Mouse (Mus musculus) ovary, postnatal 10 days (tissue): Measurements from ENCODE around the gene Mcl1.
A peak's percentile ranks its signal among the peaks of the same experiment; 100 is the strongest.
"Not testable (repeated sequence)": the region's sequence is repeated elsewhere in the genome, so short reads cannot be mapped to it uniquely, and the experiment has no call there.

ENCODE experiments used
- DNase-seq: peaks from one replicate; pipeline ENCODE4 v3.0.0; 2022; ENCODE audit warnings: low spot score

Mcl1 gene

GRCm38 (mm10) chr3:95658236-95658867 is at the start of gene Mcl1:
TSS of gene Mcl1 (plus strand) at chr3:95658788.
- DNase-seq, result peak; percentile 95

DNA sequence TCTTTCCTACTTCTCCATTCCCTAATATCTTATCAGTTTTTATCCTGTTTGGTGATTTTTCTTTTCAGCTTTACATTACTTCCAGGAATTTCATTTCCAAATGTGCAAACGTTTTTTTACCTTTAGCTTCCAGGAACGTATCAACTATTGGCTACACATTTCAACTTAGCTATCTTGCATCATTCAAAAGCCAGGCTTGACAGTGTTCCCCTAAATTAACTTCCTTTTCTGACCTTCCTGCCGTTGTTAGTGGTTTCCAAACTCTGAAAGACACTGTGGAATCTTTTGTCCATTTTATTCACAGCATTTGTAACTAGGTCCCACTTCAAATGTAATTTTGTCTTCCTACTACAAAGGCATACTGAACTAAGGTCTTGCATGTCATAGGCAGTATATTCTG is 49.4 kb upstream of the Mcl1 start:
- DNase-seq, result no peak

DNA sequence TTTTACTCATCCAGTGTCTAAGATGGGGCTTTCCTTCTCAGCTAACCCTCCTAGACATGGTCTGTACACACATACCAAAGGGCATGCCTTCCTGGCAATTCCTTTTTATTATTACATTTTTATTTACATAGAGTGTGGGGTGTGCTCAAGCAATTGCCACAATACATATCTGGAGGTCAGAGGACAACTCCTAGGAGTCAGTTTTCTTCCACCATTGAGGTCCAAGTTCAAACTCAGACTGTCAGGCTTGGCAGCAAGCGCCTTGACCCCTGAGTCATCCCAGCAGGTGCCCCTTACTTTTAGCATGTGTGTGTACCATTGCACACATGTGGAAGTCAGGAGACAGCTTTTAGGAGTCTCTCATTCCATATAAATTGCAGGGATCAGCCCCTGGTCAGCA is 44.6 kb upstream of the Mcl1 start:
- DNase-seq, result no peak

DNA sequence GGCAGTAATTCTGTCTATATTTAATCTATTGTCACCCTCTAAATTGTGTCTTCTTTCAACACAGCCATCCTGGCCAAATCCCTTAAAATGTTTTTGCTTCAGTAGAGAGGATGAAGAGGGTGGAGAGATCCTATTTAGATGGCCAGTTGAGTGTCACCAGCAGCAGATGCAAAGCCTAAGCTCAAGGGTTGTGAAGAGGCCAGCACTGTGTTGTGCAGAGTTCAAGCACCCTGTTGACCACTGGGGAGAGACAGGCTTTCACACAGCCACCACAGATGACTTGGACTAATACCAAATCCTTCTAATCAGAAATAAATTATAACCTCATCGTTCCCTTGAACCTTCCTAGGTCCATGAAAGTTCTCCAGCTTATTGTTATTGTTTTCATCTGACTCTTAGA is 40.1 kb upstream of the Mcl1 start:
- DNase-seq, result no peak

DNA sequence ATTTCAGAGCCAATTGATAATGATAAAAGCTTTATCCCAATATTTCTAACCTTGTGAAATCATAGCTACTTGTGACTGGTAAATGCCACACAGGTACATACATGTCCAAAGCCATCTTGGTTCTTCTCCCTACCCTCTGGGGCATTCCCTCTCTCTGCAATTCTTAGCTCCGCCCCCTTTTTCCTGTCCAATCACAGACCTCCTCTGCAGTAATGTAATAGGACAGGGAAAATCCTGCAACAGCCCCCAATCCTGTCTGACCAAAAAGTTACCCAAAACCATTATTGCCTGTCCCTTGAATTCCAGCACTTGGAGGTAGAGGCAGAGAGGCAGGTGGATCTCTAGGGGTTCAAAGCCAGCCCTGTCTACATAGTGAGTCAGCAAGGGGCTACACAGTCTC is 37.3 kb upstream of the Mcl1 start:
- DNase-seq, result no peak

GRCm38 (mm10) chr3:95622421-95622820 is 36.2 kb upstream of the Mcl1 start:
- not testable (repeated sequence) for DNase-seq

- DNase-seq, result no peak
Observed at GRCm38 (mm10) chr3:95623551-95623950, 35.0 kb upstream of the Mcl1 start.

DNA sequence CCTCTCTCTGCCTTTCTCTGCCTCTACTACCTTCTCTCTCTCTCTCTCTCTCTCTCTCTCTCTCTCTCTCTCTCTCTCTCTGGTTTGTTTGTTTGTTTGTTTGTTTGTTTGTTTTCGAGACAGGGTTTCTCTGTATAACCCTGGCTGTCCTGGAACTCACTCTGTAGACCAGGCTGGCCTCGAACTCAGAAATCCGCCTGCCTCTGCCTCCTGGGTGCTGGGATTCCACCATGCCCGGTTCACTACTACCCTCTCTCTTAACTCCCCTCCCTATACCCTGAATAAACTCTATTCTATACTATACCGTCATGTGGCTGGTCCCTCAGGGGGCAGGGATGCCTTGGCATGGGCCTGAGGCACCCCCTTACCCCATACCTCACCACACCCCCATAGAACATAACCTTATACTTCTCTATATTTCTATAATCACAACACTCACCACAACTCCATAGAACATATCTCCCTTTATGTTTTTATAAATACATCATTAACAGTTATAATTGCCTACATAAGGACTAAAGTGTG is 34.5 kb upstream of the Mcl1 start:
- DNase-seq, result not testable (repeated sequence)

- peak; percentile 93 for DNase-seq
Observed at GRCm38 (mm10) chr3:95624628-95625503, 33.7 kb upstream of the Mcl1 start, which contains the start of gene Ensa. TSS of gene Ensa (plus strand) at chr3:95624993.

DNA sequence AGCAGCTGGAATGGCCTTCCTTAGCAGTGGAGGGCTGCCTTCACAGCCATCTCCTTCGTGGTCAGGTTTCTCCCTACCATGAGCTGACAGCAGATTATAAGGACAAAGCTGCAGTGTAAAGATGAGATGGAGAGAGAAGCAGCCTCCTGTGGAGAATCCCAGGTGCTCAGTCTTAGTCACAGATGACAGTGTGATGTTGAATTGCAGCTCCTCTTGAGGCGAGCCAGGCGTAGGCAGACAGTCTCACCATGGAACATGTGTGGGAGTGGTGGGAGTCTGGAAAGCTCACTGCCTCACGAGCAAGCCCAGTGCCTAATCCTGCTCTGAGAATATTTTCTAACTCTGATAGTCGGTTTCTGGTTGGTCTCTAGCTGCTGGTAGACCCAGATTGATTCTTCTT is 30.8 kb upstream of the Mcl1 start:
- DNase-seq, result no peak

DNA sequence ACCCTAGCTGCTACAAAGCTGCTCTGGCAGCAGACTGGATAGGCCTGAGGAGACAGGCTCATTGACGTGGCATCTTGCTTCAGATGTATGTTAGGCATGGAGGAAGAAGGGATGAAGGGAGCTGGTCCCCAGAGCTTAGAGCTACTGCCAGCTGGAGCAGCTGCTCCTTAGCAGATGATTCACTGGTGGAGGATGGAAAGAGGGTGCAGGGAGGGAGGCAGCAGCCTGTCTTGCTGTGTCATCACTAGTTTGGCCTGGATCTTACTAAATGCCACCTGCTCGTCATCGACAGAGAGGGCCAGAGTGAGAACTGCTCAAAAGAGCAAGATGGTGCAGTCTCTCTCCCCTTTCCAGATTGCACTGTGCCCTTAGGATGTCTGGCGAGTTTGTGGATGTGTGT is 28.8 kb upstream of the Mcl1 start:
- no peak for DNase-seq

DNA sequence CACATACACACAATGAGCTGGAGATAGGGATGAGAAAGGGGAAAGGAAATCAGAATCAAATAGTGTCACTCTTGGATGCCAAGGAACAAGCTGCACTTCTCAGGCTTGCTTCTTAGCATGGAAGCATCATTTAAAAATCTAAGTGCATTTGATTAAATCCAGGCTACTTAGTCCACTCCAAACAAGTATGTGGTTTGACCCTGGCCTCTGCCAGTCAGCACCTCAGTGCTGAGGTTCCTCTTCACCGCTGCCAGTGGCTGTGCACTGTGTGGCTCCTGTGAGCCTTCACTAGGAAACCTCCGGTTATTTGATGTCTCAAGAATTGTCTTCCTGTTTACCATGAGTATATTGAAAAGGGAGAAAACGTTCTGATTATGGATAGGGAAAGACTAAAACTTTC is 27.7 kb upstream of the Mcl1 start:
- no peak for DNase-seq

- DNase-seq, result no peak
Observed at GRCm38 (mm10) chr3:95631304-95631703, 27.3 kb upstream of the Mcl1 start.

- DNase-seq, result no peak
Observed at GRCm38 (mm10) chr3:95632648-95633588, 25.7 kb upstream of the Mcl1 start.

- DNase-seq, result no peak
Observed at GRCm38 (mm10) chr3:95635636-95636035, 23.0 kb upstream of the Mcl1 start.

GRCm38 (mm10) chr3:95636072-95636471 is 22.5 kb upstream of the Mcl1 start:
- no peak for DNase-seq

DNA sequence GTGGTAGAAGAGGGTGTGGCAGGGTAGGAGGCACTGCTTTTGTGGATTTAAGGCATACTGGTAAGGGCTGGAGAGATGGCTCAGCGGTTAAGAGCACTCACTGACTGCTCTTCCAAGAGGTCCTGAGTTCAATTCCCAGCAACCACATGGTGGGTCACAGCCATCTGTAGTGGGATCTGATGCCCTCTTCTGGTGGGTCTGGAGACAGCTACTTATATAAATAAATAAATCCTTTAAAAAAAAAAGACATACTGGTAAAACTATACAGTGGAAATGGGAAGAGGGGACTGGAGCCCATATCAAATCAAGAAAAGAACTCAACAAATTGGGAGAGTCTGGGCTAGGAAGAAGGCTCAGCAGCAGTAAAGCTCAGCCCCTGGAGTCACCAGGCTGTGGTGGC is 18.9 kb upstream of the Mcl1 start:
- DNase-seq, result no peak

GRCm38 (mm10) chr3:95643097-95643496 is 15.5 kb upstream of the Mcl1 start:
- no peak for DNase-seq

DNA sequence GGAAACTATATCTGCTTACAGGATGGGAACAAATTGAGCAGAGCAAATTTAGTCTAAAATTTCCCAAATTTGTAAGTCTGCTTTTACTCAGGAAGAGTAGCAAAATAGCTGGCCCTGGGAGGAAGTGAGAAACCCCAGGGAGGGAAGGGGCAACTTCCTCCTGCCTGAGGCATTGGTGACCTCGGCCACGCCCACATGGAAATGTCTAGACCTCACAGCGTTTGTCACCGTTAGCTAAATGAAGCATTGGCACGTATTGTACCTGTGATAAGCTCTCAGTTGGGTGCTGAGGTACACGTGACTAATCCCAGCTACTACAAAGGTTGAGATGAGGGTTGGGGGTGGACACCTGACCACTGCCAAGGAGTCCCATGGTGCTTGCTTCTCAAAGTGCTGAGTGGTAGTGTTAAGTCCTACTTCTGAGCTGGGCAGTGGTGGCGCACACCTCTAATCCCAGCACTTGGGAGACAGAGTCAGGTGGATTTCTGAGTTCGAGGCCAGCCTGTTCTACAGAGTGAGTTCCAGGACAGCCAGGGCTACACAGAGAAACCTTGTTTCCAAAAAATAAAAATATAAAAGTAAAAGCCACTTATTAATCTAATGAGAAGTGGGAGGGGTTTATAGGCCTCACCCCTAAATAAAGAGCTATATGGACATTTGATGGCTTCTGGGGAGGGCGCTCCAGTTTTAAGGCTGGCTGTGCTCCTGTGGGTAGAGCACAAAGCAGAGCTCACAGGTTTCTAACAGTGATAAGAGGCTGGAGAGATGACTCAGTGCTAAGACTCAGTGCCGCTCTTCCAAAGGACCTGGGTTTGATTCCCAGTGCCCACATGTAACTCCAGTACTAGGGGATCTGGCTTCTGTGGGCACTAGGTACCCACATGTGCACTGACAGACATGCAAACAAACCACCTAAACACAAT is 13.0 kb upstream of the Mcl1 start:
- DNase-seq, result no peak

DNA sequence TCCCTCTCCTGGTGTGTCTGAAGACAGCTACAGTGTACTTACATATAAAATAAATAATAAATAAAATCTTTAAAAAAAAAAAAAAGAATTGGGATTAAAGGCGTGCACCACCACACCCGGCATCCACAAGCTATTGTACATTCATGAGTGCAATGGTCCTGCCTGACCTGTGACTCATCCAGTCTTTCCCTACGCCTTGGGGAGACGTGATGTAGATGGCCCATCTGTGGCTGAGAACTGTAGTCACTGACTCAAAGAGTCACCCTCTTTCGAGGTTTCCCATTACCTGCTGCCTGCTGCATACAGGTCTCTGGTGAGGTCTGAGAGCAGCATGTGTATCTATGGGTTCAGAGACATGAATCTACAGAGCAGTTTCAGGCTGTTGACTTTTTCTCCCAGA is 10.6 kb upstream of the Mcl1 start:
- no peak for DNase-seq
